Mouse (Mus musculus): ENCODE measurements around the gene Cacna2d3. TPM values are rescaled to one million over a fixed set of nuclear protein-coding genes. Genes with fewer than 3 reads are reported as not detected.

The Cacna2d3 gene
- total RNA-seq, 1 experiment, result 0.40 TPM

DNA sequence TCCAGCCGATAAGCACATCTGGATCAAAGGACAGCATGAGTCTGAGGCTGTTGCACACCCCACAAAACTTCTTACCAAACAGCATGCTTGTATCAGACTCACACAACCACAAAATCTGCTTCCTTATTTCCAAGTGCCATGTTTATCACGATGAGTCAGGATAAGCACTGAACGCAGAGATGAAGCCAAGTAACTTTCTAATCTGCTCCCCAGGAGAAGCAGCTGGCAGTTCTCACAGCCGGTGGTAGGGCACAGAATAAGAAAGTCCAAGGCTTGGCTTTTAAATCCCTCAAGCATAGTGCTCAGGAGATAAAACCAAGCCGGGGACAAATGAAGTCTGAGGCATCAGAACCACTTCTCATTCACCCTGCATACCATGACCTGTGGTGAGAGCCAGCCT lies 146.1 kb downstream of the Cacna2d3 start:
- H3K9ac ChIP-seq (ENCODE audit: insufficient read depth, low read depth, low read length, poor library complexity, severe bottlenecking), result no peak overlapping the region
- in situ Hi-C loops (cut with MboI; ENCODE audit: low sequenced_read_pairs in 2 of 2, unreplicated experiment in 2 of 2), result no loop called here
- H3K4me1 ChIP-seq (ENCODE audit: control insufficient read depth in 2 of 2, insufficient read depth in 2 of 2, low read length in 2 of 2, poor library complexity in 1 of 2), result no peaks in the 10 kb centered on the region
- TF ChIP-seq MAFK (IDR thresholded peaks at IDR 0.05; ENCODE audit: insufficient read depth, low read depth, low read length), result no peak
- no peak for TF ChIP-seq ZNF384 (IDR thresholded peaks at IDR 0.05; ENCODE audit: low read depth, low read length)
- no peak for TF ChIP-seq HCFC1 (IDR thresholded peaks at IDR 0.05; ENCODE audit: borderline replicate concordance, insufficient read depth, low read length)
- no peak for TF ChIP-seq CHD2 (IDR thresholded peaks at IDR 0.05; ENCODE audit: low read depth, low read length)
- TF ChIP-seq ZC3H11A (IDR thresholded peaks at IDR 0.05; ENCODE audit: borderline replicate concordance, low read depth, low read length), result no peak
- no peaks in the 10 kb centered on the region for H3K9me3 ChIP-seq (ENCODE audit: control insufficient read depth, insufficient read depth, low read depth, low read length)
- no peak overlapping the region for H3K27ac ChIP-seq (ENCODE audit: insufficient read depth, low read depth, low read length, poor library complexity, severe bottlenecking)
- no peaks in the 10 kb centered on the region for H3K36me3 ChIP-seq (ENCODE audit: control insufficient read depth, insufficient read depth, low read length, poor library complexity, severe bottlenecking)
- no peak for DNase-seq (ENCODE audit: low read depth, low spot score)
- no peak overlapping the region for H3K4me3 ChIP-seq (ENCODE audit: insufficient read depth in 1 of 2, low read depth in 1 of 2, low read length in 2 of 2, poor library complexity in 1 of 2, severe bottlenecking in 1 of 2)

DNA sequence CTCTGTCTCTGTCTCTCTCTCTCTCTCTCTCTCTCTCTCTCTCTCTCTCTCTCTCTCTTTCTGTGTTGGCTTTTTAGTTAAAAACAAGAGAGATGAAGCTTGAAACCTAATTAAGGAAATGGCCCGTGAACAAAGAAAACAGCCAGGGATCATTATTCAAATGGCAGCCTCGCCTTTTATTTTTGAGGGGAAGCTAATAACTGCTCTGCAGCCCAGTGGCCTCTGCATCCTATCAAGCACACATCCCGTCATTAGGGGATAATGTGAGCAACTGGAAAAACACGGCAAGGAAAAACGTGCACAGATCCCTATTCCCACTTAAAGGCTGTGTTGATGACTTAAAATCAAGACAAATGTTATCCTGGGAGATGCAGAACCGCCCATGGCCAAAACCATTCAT lies 159.0 kb downstream of the Cacna2d3 start:
- Histone ChIP-seq H3K36me3 (ENCODE audit: control insufficient read depth, insufficient read depth, low read length, poor library complexity, severe bottlenecking) (no peaks in the 10 kb centered on the region), H3K9ac (ENCODE audit: insufficient read depth, low read depth, low read length, poor library complexity, severe bottlenecking) (no peak overlapping the region), H3K27ac (ENCODE audit: insufficient read depth, low read depth, low read length, poor library complexity, severe bottlenecking) (no peak overlapping the region), H3K9me3 (ENCODE audit: control insufficient read depth, insufficient read depth, low read depth, low read length) (no peaks in the 10 kb centered on the region), H3K4me3 (ENCODE audit: insufficient read depth in 1 of 2, low read depth in 1 of 2, low read length in 2 of 2, poor library complexity in 1 of 2, severe bottlenecking in 1 of 2) (no peak overlapping the region), H3K4me1 (ENCODE audit: control insufficient read depth in 2 of 2, insufficient read depth in 2 of 2, low read length in 2 of 2, poor library complexity in 1 of 2) (no peaks in the 10 kb centered on the region)
- TF ChIP-seq ZNF384 (IDR thresholded peaks at IDR 0.05; ENCODE audit: low read depth, low read length), result no peak
- no peak for TF ChIP-seq CHD2 (IDR thresholded peaks at IDR 0.05; ENCODE audit: low read depth, low read length)
- no peak for TF ChIP-seq MAFK (IDR thresholded peaks at IDR 0.05; ENCODE audit: insufficient read depth, low read depth, low read length)
- no peak for TF ChIP-seq ZC3H11A (IDR thresholded peaks at IDR 0.05; ENCODE audit: borderline replicate concordance, low read depth, low read length)
- no peak for TF ChIP-seq HCFC1 (IDR thresholded peaks at IDR 0.05; ENCODE audit: borderline replicate concordance, insufficient read depth, low read length)
- DNase-seq (ENCODE audit: low read depth, low spot score), result no peak
- in situ Hi-C loops (cut with MboI; ENCODE audit: low sequenced_read_pairs in 2 of 2, unreplicated experiment in 2 of 2), result loop anchor here in 1 of 2 experiments (10.0 kb wide), 1 partner anchor 58 kb away; no protein-coding TSS in a partner anchor

DNA sequence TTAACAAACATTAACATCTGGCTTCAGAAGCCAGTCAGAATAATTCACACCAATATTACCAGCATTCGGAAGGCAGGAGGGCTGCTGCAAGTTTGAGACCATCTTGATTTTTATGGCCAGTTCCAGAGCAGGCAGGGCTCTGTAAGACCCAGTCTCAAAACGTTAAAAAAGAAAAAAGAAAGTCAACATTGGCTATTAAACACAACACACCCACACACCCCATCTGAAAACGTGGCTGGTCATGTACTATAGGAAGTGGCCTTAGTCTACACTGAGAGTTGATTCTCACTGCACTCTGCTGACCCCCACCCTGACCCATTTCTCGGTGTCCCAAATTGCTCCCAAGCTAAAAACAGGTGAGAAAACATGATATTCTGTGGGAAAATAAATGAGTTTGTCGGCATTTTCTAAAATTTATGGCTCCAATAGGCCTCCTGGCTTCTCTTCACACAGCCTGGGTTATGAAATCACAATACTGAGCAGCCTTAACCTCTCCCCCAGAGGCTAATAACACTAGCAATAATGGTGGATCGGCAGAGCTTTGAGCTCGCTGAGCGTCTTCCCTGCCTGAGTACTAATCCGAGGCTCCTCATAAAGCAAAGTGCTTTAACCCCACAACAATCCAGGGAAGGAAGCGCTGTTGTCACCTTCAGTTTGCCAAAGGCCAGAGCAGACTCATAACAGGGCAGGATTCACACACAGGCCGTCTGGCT lies 160.4 kb downstream of the Cacna2d3 start:
- in situ Hi-C loops (cut with MboI; ENCODE audit: low sequenced_read_pairs in 2 of 2, unreplicated experiment in 2 of 2), result loop anchor here in 1 of 2 experiments (10.0 kb wide), 1 partner anchor 56 kb away; no protein-coding TSS in a partner anchor
- Histone ChIP-seq H3K9ac (ENCODE audit: insufficient read depth, low read depth, low read length, poor library complexity, severe bottlenecking) (no peak overlapping the region), H3K27ac (ENCODE audit: insufficient read depth, low read depth, low read length, poor library complexity, severe bottlenecking) (no peak overlapping the region), H3K36me3 (ENCODE audit: control insufficient read depth, insufficient read depth, low read length, poor library complexity, severe bottlenecking) (no peaks in the 10 kb centered on the region), H3K9me3 (ENCODE audit: control insufficient read depth, insufficient read depth, low read depth, low read length) (no peaks in the 10 kb centered on the region), H3K4me3 (ENCODE audit: insufficient read depth in 1 of 2, low read depth in 1 of 2, low read length in 2 of 2, poor library complexity in 1 of 2, severe bottlenecking in 1 of 2) (no peak overlapping the region), H3K4me1 (ENCODE audit: control insufficient read depth in 2 of 2, insufficient read depth in 2 of 2, low read length in 2 of 2, poor library complexity in 1 of 2) (no peaks in the 10 kb centered on the region)
- TF ChIP-seq MAFK (IDR thresholded peaks at IDR 0.05; ENCODE audit: insufficient read depth, low read depth, low read length) (no peak), ZC3H11A (IDR thresholded peaks at IDR 0.05; ENCODE audit: borderline replicate concordance, low read depth, low read length) (no peak), ZNF384 (IDR thresholded peaks at IDR 0.05; ENCODE audit: low read depth, low read length) (no peak), CHD2 (IDR thresholded peaks at IDR 0.05; ENCODE audit: low read depth, low read length) (no peak), HCFC1 (IDR thresholded peaks at IDR 0.05; ENCODE audit: borderline replicate concordance, insufficient read depth, low read length) (no peak)
- DNase-seq (ENCODE audit: low read depth, low spot score), result no peak

DNA sequence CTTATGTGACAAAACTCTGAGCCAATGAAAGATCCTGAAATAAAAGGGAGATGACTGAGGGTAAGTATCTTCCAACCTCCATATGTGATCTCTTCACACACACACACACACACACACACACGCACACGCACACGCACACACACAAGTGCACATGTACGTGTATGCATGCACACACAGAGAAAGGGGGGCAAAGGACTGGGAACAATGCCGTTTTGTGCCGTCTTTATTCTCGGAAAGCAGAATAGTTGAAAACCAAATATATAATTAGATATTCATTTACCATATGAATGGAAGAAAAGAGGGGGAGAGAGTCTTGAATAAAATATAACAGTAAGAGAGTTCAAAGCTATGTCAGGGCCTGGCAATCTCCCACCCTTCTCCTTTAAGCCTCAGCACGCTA lies 163.2 kb downstream of the Cacna2d3 start:
- TF ChIP-seq CHD2 (IDR thresholded peaks at IDR 0.05; ENCODE audit: low read depth, low read length) (no peak), MAFK (IDR thresholded peaks at IDR 0.05; ENCODE audit: insufficient read depth, low read depth, low read length) (no peak), ZNF384 (IDR thresholded peaks at IDR 0.05; ENCODE audit: low read depth, low read length) (no peak), HCFC1 (IDR thresholded peaks at IDR 0.05; ENCODE audit: borderline replicate concordance, insufficient read depth, low read length) (no peak), ZC3H11A (IDR thresholded peaks at IDR 0.05; ENCODE audit: borderline replicate concordance, low read depth, low read length) (no peak)
- in situ Hi-C loops (cut with MboI; ENCODE audit: low sequenced_read_pairs in 2 of 2, unreplicated experiment in 2 of 2), result no loop called here
- H3K9me3 ChIP-seq (ENCODE audit: control insufficient read depth, insufficient read depth, low read depth, low read length), result no peaks in the 10 kb centered on the region
- no peak overlapping the region for H3K4me3 ChIP-seq (ENCODE audit: insufficient read depth in 1 of 2, low read depth in 1 of 2, low read length in 2 of 2, poor library complexity in 1 of 2, severe bottlenecking in 1 of 2)
- H3K27ac ChIP-seq (ENCODE audit: insufficient read depth, low read depth, low read length, poor library complexity, severe bottlenecking), result no peak overlapping the region
- H3K36me3 ChIP-seq (ENCODE audit: control insufficient read depth, insufficient read depth, low read length, poor library complexity, severe bottlenecking), result no peaks in the 10 kb centered on the region
- H3K4me1 ChIP-seq (ENCODE audit: control insufficient read depth in 2 of 2, insufficient read depth in 2 of 2, low read length in 2 of 2, poor library complexity in 1 of 2), result no peaks in the 10 kb centered on the region
- DNase-seq (ENCODE audit: low read depth, low spot score), result no peak
- H3K9ac ChIP-seq (ENCODE audit: insufficient read depth, low read depth, low read length, poor library complexity, severe bottlenecking), result no peak overlapping the region

Measured in ES-E14 (cell line).